Mouse (Mus musculus) frontal cortex, postnatal 14 days (tissue): Measurements from ENCODE around the gene Ldhc.
"Not testable (repeated sequence)": the region's sequence is repeated elsewhere in the genome, so short reads cannot be mapped to it uniquely, and the experiment has no call there.

Experiments
- DNase-seq, 2 experiments: peaks; one replicate each; pipeline ENCODE4 v3.0.0; 2022; ENCODE audit warnings: low spot score in 2 of 2

Ldhc gene

GRCm38 (mm10) chr7:46860996-46861395 is at the start of gene Ldhc:
TSS of gene Ldhc (plus strand) at chr7:46861203.
- no peak for DNase-seq

- DNase-seq, result no peak
These were observed 47.0 kb upstream of the Ldhc start for GRCm38 (mm10) chr7:46814012-46814411.

- DNase-seq, result not testable (repeated sequence)
These were observed 39.9 kb upstream of the Ldhc start for GRCm38 (mm10) chr7:46820876-46821632.

DNA sequence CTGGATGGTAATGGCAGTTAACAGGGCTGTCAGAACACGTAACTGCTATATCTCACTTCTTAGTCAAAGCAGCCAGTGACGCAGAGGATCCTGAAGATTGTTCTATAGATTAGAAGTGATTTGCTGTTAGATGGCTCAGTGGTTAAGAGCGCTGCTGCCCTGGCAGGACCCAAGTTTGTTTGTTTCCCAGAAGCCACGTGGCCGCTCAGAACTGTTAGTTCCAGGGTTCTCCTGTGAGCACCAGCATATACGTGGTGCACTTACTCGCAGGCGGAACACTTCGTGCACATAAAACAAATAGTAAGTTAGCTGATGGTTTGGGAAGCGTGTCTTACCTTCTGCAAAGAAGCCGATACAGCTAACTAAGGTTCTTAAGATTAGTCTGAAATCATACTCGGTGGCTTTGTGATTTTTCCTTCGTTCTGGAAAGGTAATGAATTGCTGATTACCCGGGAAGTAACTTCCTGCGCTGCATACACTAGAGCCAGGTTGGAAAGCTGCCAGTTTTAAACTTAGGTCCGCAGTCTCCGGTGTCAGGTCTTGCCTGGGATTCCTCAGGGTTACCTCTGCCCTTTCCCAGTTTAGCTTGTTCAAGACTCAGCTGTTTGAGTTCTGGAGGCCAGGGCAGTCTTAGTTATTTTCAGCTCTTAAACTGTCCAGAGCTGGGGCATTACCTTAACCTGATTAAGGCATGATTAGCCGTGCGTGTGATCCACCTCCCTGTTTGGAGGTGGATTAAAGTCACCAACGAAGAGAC is 33.8 kb upstream of the Ldhc start:
- no peak for DNase-seq

GRCm38 (mm10) chr7:46827803-46828184 is 33.2 kb upstream of the Ldhc start:
- no peak for DNase-seq

DNA sequence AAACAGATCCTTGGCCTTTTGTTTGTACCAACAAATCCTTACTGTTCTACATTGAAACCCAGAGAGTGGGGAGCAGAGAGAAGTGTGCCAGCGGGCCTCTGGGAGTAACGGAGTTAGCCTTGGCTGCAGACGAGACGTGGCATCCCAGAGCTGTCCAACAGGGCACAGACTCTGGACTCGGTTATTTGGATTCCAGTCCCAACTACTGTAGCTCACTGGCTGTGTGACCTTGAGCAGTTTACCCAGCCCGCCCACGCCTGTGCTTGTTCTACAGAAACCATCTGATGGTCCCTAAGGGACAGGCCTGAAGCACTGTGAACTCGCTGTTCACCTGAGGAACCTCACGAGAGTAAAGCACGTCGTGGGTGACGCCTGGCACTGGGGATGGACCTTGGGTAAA is 31.1 kb upstream of the Ldhc start:
- DNase-seq, result no peak

DNA sequence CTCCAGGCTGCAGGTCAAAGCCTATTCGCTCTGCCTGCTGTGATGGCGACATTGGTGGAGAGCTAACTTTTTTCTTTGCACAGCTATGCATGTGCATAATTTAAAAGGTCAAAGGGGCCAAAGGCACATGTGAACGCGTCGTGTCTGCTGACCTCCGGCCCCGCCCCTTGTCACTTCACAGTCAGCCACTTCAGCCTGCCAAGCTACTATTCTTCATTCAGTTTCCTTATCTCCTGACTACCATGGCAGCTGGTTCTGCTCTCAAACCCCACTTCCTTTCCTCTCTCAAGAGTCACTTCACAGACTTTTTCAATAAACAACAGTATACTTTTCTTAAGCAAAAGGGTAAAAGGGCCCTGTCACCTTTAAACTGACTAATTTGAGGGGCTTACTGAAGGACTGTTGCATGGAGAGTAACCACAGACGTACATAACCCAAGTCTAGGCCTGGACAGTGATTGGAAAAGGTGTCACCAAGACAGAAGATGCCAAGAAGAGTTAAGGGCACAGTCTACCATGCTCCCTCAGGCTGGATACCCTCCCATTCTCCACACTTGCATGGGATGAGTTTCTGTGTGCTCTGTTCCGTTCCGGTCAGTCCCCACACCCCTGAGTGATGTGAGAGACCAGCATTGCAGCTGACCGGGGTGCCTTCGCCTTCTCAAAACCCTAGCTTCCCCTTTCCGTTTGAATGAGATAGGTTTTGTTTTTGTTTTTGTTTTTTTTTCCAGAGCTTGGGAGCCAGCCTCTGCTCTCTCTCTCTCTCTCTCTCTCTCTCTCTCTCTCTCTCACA is 30.0 kb upstream of the Ldhc start:
- DNase-seq, result no peak

DNA sequence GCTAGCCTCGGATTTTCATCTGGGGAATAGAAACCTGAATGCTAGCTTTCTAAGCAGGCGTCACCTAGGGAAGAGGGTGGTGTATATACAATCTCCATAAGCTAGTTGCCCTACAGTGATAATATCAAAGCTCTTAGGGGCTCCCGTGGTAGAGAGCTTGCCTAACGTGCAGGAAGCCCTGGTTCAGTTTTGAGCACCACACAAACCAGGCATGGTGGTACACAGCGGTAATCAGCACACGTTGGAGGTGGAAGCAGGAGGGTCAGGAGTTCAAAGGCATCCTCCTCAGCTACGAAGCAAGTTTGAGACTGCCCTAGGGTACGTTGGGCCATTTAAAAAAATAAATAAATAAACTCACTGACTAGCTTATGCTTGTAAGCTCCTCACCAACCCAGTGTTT is 29.3 kb upstream of the Ldhc start:
- no peak for DNase-seq

DNA sequence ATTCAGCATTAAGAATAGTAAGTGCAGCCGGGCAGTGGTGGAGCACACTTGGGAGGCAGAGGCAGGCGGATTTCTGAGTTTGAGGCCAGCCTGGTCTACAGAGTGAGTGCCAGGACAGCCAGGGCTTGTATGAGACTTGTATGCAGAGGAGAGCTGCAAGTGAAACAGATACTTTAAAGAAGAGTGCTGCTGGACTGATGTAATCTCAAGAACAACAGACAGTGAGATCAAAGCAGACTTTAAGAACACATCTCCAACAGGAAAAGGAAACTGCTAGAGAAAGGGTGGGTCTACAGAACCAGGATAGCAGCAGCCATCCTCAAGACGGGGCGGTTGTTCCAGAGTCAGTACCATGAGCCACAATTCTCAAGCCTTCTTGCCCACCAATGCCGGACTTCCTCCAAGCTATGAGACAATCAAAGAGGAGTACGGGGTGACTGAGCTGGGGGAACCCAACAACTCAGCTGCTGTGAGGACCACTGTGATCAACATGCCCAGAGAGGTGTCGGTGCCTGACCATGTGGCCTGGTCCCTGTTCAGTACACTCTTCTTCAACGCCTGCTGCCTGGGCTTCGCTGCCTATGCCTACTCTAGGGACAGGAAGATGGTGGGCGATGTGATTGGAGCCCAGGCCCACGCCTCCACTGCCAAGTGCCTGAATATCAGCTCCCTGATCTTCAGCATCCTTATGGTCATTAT is 28.7 kb upstream of the Ldhc start:
- not testable (repeated sequence) for DNase-seq

- no peak for DNase-seq
These were observed 27.7 kb upstream of the Ldhc start for GRCm38 (mm10) chr7:46833266-46833665.

- DNase-seq, result no peak
These were observed 27.2 kb upstream of the Ldhc start for GRCm38 (mm10) chr7:46833670-46834255.

- no peak for DNase-seq
These were observed 25.9 kb upstream of the Ldhc start for GRCm38 (mm10) chr7:46834994-46835610.

DNA sequence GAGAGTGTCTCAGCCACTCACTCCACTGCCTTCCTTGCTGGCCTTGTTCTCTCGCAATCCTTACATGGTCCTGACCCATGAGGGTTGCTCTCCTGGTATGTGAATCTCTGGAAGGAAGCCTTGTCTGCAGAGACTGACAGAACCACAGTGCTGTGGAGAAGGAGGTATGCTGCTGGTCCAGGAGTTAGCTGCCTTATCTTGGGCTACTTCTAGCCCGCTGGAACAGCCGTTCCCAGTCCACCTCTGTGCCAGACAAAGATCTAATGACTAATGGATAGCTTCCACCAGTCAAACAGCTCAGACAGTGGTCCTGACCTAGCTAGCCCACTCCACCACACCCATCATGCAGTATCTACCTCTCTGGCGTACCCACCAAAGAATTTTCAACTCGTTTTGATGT is 24.6 kb upstream of the Ldhc start:
- DNase-seq, result no peak

- no peak for DNase-seq
These were observed 23.9 kb upstream of the Ldhc start for GRCm38 (mm10) chr7:46837073-46837472.

GRCm38 (mm10) chr7:46838104-46838671 is 22.8 kb upstream of the Ldhc start:
- no peak for DNase-seq

DNA sequence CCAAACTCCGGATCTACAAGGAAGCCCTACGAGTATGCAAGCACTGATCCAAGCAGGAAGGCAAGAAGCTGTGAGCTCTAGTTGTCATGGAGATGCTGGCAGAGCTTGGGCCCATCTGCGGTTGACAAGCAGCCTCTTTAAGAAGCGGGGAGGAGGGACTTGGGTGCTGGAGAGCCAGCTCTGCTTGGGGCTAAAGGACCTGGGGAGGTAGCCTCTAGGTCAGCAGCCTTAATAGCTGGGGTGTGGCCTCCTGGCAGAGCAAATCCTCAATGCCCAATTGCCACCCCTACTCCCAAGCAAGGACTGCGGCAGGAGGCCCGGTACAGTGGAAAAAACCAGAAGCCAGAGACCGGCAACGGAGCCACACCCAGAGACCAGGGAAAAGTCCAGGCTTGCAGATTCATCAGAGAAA is 22.1 kb upstream of the Ldhc start:
- peak; percentile 71 to 80 for DNase-seq

GRCm38 (mm10) chr7:46839446-46839845 is 21.6 kb upstream of the Ldhc start:
- DNase-seq, result no peak

DNA sequence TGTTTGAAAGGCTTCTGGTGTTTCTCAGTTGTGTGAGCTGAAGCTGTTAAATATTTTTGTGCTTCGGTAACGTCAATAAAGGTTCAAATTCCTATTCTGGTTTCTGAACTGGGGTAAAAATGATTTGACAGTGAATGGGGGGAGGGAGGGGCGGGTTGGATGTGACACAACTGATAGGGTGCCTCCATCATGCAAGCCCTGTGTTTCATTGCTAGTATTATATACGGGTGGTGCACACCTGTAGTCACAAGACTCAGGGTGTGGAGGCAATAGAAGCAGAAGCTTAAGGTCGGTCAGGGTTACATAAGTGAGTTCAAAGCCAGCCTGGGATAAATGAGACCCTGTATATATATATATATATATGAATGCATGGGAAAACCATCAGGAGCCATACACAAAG is 21.1 kb upstream of the Ldhc start:
- no peak for DNase-seq

DNA sequence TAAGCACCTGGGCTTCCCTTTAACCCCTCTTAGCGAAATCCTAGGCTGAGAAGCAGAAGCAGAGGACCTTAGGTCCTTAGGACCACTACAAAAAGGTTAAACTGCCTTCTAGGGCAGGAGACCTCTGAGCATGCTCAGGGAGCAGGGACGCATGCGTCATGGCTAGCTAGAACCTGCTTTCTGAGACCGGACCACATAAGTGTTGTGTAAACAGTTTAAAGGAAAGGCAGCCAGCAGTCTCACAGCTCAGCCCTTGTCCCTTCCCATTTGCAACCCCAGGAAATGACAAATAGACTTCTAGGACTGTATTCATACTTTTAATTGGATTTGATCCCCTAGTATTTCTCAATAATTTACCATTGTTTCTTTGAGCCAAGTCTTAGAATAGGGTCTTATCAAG is 20.7 kb upstream of the Ldhc start:
- DNase-seq, result no peak

GRCm38 (mm10) chr7:46840787-46841525 is 20.0 kb upstream of the Ldhc start, which contains the start of gene Ldha:
TSS of gene Ldha (plus strand) at chr7:46841475.
- DNase-seq, result no peak
